ENCODE assay signal across 17 mouse cellular contexts in genomic region chr4:139213086-139213485, GRCm38 (mm10). TPM values are rescaled to one million over a fixed set of nuclear protein-coding genes. Genes with fewer than 3 reads are reported as not detected.
A peak's percentile ranks its signal among the peaks of the same experiment; 100 is the strongest.
DNase-seq lines count a peak whose midpoint lies in the region; ATAC-seq lines count a peak whose summit lies in the region.
"Had no signal": no experiment of that assay in that cellular context is flagged by ENCODE, and none has a peak within 500 bp of the region (broad histone marks: within the 10 kb centered on the region; RNA-seq: fewer than 3 reads in every experiment).

No protein-coding gene starts in this region.

- H3K9me3 ChIP-seq in heart, embryonic 13.5 days = no peaks in the 10 kb centered on the region
- H3K9me3 ChIP-seq in embryonic facial prominence, embryonic 15.5 days (replicated peaks) = no peaks in the 10 kb centered on the region
- no peaks in the 10 kb centered on the region for H3K9me3 ChIP-seq in midbrain, embryonic 14.5 days (ENCODE audit: control insufficient read depth, low read length)
- H3K9me3 ChIP-seq: forebrain, embryonic 15.5 days; midbrain, embryonic 10.5 days; neural tube, embryonic 15.5 days had no signal

- peaks cover 83% of the 10 kb centered on the region for H3K4me1 ChIP-seq in heart, embryonic 13.5 days
- H3K4me1 ChIP-seq in embryonic facial prominence, embryonic 15.5 days = peaks cover 95% of the 10 kb centered on the region
- H3K4me1 ChIP-seq in midbrain, embryonic 14.5 days (ENCODE audit: control insufficient read depth, insufficient read depth, low read length) = no peaks in the 10 kb centered on the region

- no peak for DNase-seq in heart, postnatal 36 days
- DNase-seq in lung, postnatal 10 days = peak; percentile 49
- no peak for DNase-seq in lung, postnatal 25 days (ENCODE audit: low spot score)
- DNase-seq in midbrain, embryonic 14.5 days = no peak
- no peak for DNase-seq in embryo, embryonic 11 days
- DNase-seq: cerebellum, adult 18-20 months; kidney, adult 9 months; liver, postnatal 0 days; spleen, adult 18-20 months; thymus, postnatal 4 days had no signal

- H3K4me3 ChIP-seq in heart, embryonic 13.5 days = no peak overlapping the region
- H3K4me3 ChIP-seq in embryonic facial prominence, embryonic 15.5 days (replicated peaks) = no peak overlapping the region
- H3K4me3 ChIP-seq in midbrain, embryonic 14.5 days (replicated peaks; ENCODE audit: low read depth, low read length) = no peak overlapping the region
- H3K4me3 ChIP-seq: erythroblast, embryonic 14.5 days; forebrain, embryonic 15.5 days; midbrain, embryonic 10.5 days; neural tube, embryonic 15.5 days had no signal

- H3K36me3 ChIP-seq in heart, embryonic 13.5 days = peaks cover 26% of the 10 kb centered on the region
- H3K36me3 ChIP-seq in embryonic facial prominence, embryonic 15.5 days = no peaks in the 10 kb centered on the region; the same call in 1 of the 2 replicates
- H3K36me3 ChIP-seq in midbrain, embryonic 14.5 days (ENCODE audit: control insufficient read depth, insufficient read depth, low read length) = peaks cover 7% of the 10 kb centered on the region; the same call in 1 of the 2 replicates
- H3K36me3 ChIP-seq: forebrain, embryonic 15.5 days; neural tube, embryonic 15.5 days had no signal

- no peaks in the 10 kb centered on the region for H3K27me3 ChIP-seq in heart, embryonic 13.5 days (replicated peaks)
- H3K27me3 ChIP-seq in embryonic facial prominence, embryonic 15.5 days = no peaks in the 10 kb centered on the region
- no peaks in the 10 kb centered on the region for H3K27me3 ChIP-seq in midbrain, embryonic 14.5 days (ENCODE audit: control insufficient read depth, insufficient read depth, low read length)
- H3K27me3 ChIP-seq: forebrain, embryonic 15.5 days; neural tube, embryonic 15.5 days had no signal

- peak overlapping the region; percentile 79 for H3K27ac ChIP-seq in heart, embryonic 13.5 days (replicated peaks)
- H3K27ac ChIP-seq in embryonic facial prominence, embryonic 15.5 days (replicated peaks) = peak overlapping the region; percentile 88
- H3K27ac ChIP-seq in midbrain, embryonic 14.5 days (replicated peaks; ENCODE audit: low read depth, low read length) = no peak overlapping the region
- H3K27ac ChIP-seq: forebrain, embryonic 15.5 days; midbrain, embryonic 10.5 days had no signal

- no peak overlapping the region for H3K4me2 ChIP-seq in heart, embryonic 13.5 days
- no peak overlapping the region for H3K4me2 ChIP-seq in embryonic facial prominence, embryonic 15.5 days (replicated peaks)
- H3K4me2 ChIP-seq in midbrain, embryonic 14.5 days (ENCODE audit: low read length) = no peak overlapping the region
- H3K4me2 ChIP-seq: forebrain, embryonic 15.5 days; neural tube, embryonic 15.5 days had no signal

- 0 out of 2 replicates have a peak overlapping the region, but pooled peaks have one; percentile 57 for H3K9ac ChIP-seq in heart, embryonic 13.5 days
- no peak overlapping the region for H3K9ac ChIP-seq in embryonic facial prominence, embryonic 15.5 days
- H3K9ac ChIP-seq in midbrain, embryonic 14.5 days (replicated peaks; ENCODE audit: low read length) = no peak overlapping the region
- H3K9ac ChIP-seq: forebrain, embryonic 15.5 days; liver, postnatal 0 days; neural tube, embryonic 15.5 days had no signal

- 66% methylated on average over 10 of the region's 10 CpGs for WGBS in heart, embryonic 13.5 days
- WGBS in embryonic facial prominence, embryonic 15.5 days = 72% methylated on average over 10 of the region's 10 CpGs
- WGBS in midbrain, embryonic 14.5 days = 80% methylated on average over 10 of the region's 10 CpGs

- intact Hi-C loops in heart, postnatal 36 days (cut with DNase I) = no loop called here

- ATAC-seq in heart, embryonic 13.5 days (ENCODE audit: extremely low read depth, insufficient number of reproducible peaks, low FRiP score, low TSS enrichment) = no peak
- ATAC-seq in embryonic facial prominence, embryonic 15.5 days (ENCODE audit: insufficient number of reproducible peaks, low FRiP score, low TSS enrichment, low read depth) = no peak
- no peak for ATAC-seq in midbrain, embryonic 14.5 days (ENCODE audit: low FRiP score, low TSS enrichment)
- ATAC-seq: forebrain, embryonic 15.5 days; hindbrain, embryonic 16.5 days had no signal

RNA-seq across cellular contexts. Expression of gene Capzb, which starts 20.4 kb away (rescaled TPM):
- polyA plus RNA-seq in heart, embryonic 13.5 days (2015; fragmentation: Nextera tagmentation; extraction: Ambion mirVana) = 376 and 386 TPM in 2 replicates
- 100 to 1,000 TPM; 393 to 443 TPM for total RNA-seq in heart, postnatal 36 days (2021)
- polyA plus RNA-seq in embryonic facial prominence, embryonic 15.5 days (2015; fragmentation: Nextera tagmentation; extraction: Ambion mirVana) = 389 and 397 TPM in 2 replicates
- 250 and 281 TPM in 2 replicates for polyA plus RNA-seq in midbrain, embryonic 14.5 days (2014; fragmentation: Nextera tagmentation; extraction: Ambion mirVana)
